Mouse (Mus musculus): ENCODE data around the gene Aldh1l1.

Gene Aldh1l1

GRCm38 (mm10) chr6:90550161-90550912, 64.1 kb downstream of the Aldh1l1 start:
- DNase-seq (ENCODE audit: low spot score): peak; percentile 63

GRCm38 (mm10) chr6:90551251-90551650, 65.0 kb downstream of the Aldh1l1 start:
- DNase-seq (ENCODE audit: low spot score): no peak

GRCm38 (mm10) chr6:90553197-90553596, 67.0 kb downstream of the Aldh1l1 start:
- no peak for DNase-seq (ENCODE audit: low spot score)

GRCm38 (mm10) chr6:90553682-90554081, 67.5 kb downstream of the Aldh1l1 start:
- no peak for DNase-seq (ENCODE audit: low spot score)

GRCm38 (mm10) chr6:90556534-90557058, 70.4 kb downstream of the Aldh1l1 start:
- no peak for DNase-seq (ENCODE audit: low spot score)

- no peak for DNase-seq (ENCODE audit: low spot score)
Observed at GRCm38 (mm10) chr6:90557077-90557476, 70.8 kb downstream of the Aldh1l1 start.

- DNase-seq (ENCODE audit: low spot score): no peak
Observed at GRCm38 (mm10) chr6:90557829-90558693, 71.8 kb downstream of the Aldh1l1 start.

- no peak for DNase-seq (ENCODE audit: low spot score)
Observed at GRCm38 (mm10) chr6:90560390-90561058, 74.3 kb downstream of the Aldh1l1 start.

GRCm38 (mm10) chr6:90561234-90561781, 75.1 kb downstream of the Aldh1l1 start:
- DNase-seq (ENCODE audit: low spot score): peak; percentile 88

GRCm38 (mm10) chr6:90564240-90564639, 78.0 kb downstream of the Aldh1l1 start:
- DNase-seq (ENCODE audit: low spot score): no peak

- no peak for DNase-seq (ENCODE audit: low spot score)
Observed at GRCm38 (mm10) chr6:90565357-90566215, 79.4 kb downstream of the Aldh1l1 start.

GRCm38 (mm10) chr6:90567486-90567885, 81.3 kb downstream of the Aldh1l1 start:
- DNase-seq (ENCODE audit: low spot score): no peak

GRCm38 (mm10) chr6:90567928-90568327, 81.7 kb downstream of the Aldh1l1 start:
- no peak for DNase-seq (ENCODE audit: low spot score)

- DNase-seq (ENCODE audit: low spot score): no peak
Observed at GRCm38 (mm10) chr6:90568721-90569120, 82.5 kb downstream of the Aldh1l1 start.

- DNase-seq (ENCODE audit: low spot score): no peak
Observed at GRCm38 (mm10) chr6:90569736-90570383, 83.6 kb downstream of the Aldh1l1 start.

- no peak for DNase-seq (ENCODE audit: low spot score)
Observed at GRCm38 (mm10) chr6:90570392-90570791, 84.2 kb downstream of the Aldh1l1 start.

- peak; percentile 97 for DNase-seq (ENCODE audit: low spot score)
Observed at GRCm38 (mm10) chr6:90575261-90575715, 89.1 kb downstream of the Aldh1l1 start.

- DNase-seq (ENCODE audit: low spot score): no peak
Observed at GRCm38 (mm10) chr6:90578174-90578573, 91.9 kb downstream of the Aldh1l1 start.

- DNase-seq (ENCODE audit: low spot score): no peak
Observed at GRCm38 (mm10) chr6:90582331-90582730, 96.1 kb downstream of the Aldh1l1 start.

- no peak for DNase-seq (ENCODE audit: low spot score)
Observed at GRCm38 (mm10) chr6:90588113-90588512, 101.9 kb downstream of the Aldh1l1 start.

All from retina, embryonic 14.5 days (tissue).